Mouse (Mus musculus) retina, adult 2 months (tissue): ENCODE results near the gene Clec16a.

Source experiments
- DNase-seq: peaks from one replicate; pipeline ENCODE4 v3.0.0-alpha.2; 2012; ENCODE audit warnings: low read depth, low spot score

Gene Clec16a

DNA sequence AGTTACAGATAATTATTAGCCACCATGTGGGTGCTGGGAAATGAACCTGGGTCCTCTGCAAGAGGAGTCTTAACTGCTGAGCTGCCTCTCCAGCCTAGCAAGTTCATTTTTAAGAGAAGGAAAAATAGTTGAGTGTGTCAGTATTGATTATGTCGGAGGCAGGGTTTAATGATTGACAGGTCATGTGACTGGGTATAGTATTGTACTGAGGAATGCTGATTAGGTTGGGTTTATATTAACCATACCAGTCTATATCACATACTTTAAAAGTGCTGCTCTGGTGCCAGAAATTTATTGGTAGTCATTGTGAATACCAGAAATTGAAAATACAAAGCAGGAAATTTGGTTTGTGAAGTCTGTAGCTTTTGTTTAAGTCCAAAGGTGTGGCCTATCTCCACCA, 130.5 kb downstream of the Clec16a start:
- no peak for DNase-seq

DNA sequence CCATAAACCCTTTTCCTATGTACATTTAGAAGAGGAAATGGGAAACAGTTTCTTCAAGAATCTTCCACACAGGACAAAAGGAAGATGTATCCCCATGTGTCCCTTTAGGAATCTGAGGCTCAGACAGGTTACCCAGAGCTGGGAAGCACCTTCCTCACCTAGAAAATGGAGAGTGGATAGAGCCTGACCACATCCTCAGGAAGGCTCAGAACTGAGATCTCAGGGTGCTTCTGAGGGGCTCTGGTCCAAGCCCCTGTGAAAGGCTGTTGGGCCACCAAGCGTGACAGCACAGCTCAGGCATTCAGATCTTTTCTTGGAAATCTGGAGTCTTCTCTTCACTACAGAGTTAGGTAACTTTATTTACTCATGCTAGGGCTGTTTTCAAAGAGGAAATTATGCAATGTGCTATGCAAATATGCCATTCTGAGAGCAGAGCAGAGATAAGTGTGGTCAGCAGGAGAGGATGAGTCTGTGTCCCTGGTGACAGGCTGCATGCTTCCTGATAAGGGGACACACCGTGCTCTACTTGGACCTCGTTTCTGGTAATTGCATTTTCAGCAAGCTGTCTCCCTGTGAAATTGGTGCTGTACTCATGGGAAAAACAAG, 131.4 kb downstream of the Clec16a start:
- DNase-seq: no peak

DNA sequence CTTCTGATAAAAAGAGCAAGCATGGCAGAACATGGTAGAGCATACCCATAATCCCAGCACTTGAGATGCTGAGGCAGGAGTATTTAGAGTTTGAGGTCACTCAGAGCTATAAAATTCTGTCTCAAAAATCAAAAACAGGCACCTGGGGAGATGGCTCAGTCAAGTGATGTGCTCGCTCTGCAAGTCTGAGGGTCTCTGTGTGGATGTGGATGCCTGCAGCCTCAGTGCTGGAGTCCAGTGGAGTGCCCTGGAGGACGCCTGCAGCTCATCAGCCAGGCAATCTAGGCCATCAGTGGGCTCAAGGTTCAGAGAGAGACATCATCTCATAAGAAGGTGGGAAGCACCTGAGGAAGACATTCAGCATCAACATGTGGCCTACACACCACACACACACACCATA, 137.4 kb downstream of the Clec16a start:
- DNase-seq: no peak

- DNase-seq: no peak
Observed at GRCm38 (mm10) chr16:10683193-10684000, 138.3 kb downstream of the Clec16a start.

DNA sequence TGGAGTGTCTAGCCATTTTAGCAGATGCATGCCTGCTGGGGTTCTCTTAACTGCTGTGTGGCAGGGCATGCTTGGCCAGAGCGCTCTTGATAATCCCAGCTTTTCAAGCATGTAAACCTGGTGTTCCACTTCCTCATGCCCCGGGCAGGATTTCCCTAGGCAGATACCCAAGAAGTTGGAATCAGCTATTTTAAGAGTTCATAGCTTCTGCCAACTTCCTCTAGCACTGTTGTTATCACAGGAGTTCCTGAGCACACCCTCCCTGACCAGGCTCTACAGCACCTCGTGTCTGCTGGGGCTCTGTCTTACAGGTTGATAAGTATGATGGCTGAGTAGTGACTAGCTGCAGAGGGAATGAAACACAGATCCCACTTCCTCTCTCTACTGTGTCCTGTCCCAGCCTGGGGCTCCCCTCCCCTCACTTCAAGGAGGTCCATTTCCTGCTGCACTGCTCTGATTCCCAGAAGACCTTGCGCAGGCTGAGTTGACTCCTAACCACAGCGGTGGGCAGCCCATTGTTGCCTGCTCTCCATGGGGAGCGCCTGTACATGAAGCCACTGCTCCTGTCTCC, 144.7 kb downstream of the Clec16a start:
- DNase-seq: no peak

GRCm38 (mm10) chr16:10690442-10690841, 145.3 kb downstream of the Clec16a start:
- DNase-seq: no peak

DNA sequence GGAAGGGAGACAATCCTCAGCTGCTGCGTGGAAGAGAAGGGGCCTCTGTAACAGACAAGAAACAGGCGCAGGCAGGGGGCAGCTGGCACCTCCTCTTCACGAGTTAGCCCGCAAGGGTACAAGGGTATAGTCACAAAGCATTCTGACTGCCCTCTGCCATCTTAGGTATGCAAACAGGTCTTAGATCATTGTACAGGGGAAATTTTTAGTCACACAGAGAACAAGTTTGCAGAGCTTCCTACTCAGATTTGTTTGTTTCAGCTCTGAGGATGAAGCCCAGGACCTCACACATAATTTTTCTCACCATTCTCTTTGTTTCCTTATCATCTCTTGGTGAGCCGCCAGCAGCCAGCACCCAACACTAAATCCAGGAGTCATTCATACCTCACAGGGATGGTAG, 146.6 kb downstream of the Clec16a start:
- DNase-seq: no peak

- no peak for DNase-seq
Observed at GRCm38 (mm10) chr16:10692848-10693247, 147.7 kb downstream of the Clec16a start.

- DNase-seq: no peak
Observed at GRCm38 (mm10) chr16:10693424-10693823, 148.3 kb downstream of the Clec16a start.

DNA sequence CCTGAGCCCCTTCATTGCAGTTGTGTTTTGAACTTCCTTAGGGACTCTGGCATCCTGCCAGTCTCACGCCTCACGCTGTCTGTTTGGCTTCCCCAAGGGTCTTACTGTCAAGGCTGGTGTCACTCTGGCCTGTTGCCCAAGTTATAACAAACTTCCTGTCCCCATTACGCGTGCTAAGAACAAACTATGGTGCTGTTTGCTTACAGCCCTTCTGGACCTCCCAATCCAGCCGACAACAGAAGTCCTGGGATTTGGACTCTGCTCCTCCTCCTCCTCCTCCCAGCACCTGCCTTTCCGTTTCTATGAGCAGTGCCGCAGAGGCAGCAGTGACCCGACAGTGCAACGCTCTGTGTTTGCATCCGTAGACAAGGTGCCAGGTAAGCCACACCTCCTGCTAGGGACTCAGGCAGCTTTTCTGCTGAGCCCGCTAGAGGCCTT, 149.3 kb downstream of the Clec16a start:
- no peak for DNase-seq

- no peak for DNase-seq
Observed at GRCm38 (mm10) chr16:10697861-10698659, 152.9 kb downstream of the Clec16a start.

GRCm38 (mm10) chr16:10699316-10699715, 154.2 kb downstream of the Clec16a start:
- DNase-seq: no peak

- DNase-seq: no peak
Observed at GRCm38 (mm10) chr16:10700160-10700559, 155.0 kb downstream of the Clec16a start.

GRCm38 (mm10) chr16:10702399-10702798, 157.3 kb downstream of the Clec16a start:
- DNase-seq: no peak

- no peak for DNase-seq
Observed at GRCm38 (mm10) chr16:10703932-10704331, 158.8 kb downstream of the Clec16a start.

DNA sequence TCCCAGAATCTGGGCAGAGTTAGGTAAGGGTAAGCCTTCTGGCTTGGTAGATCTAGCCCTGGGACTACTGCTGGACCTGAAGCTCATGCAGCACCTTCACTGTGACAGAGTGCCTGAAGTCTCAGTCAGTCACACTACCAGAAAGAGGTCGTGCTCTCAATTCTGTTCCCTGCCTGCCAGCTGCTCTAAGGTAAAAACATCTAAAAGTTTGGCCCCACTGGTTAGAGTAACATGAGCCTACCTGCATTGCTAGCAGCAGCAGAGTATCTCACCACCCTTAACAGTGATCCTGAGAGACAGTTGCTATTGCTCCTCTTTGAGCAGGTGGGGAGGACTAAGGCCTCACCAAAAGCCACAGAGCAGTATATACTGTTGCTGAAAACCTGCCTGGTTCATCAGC, 160.3 kb downstream of the Clec16a start:
- DNase-seq: no peak

- DNase-seq: no peak
Observed at GRCm38 (mm10) chr16:10711524-10711923, 166.4 kb downstream of the Clec16a start.

DNA sequence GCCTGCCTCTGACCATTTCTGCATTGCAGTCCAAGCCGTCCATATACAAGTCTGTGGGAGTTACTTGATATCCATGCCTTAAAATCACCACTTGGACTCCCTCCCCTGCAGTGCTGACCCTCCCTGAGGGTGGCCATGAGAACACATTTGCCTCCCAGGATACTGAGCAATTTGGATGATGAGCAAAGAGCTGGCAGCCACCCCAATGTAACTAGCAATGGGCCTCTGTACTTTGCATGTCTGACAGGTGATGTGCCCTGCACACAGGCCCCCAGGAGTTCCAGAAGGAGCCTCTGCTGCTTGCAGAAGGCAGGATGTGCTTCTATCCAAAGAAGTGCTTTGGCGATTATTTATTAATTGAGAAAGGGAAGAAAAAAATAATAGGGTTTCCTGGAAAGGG, 167.9 kb downstream of the Clec16a start:
- DNase-seq: no peak

DNA sequence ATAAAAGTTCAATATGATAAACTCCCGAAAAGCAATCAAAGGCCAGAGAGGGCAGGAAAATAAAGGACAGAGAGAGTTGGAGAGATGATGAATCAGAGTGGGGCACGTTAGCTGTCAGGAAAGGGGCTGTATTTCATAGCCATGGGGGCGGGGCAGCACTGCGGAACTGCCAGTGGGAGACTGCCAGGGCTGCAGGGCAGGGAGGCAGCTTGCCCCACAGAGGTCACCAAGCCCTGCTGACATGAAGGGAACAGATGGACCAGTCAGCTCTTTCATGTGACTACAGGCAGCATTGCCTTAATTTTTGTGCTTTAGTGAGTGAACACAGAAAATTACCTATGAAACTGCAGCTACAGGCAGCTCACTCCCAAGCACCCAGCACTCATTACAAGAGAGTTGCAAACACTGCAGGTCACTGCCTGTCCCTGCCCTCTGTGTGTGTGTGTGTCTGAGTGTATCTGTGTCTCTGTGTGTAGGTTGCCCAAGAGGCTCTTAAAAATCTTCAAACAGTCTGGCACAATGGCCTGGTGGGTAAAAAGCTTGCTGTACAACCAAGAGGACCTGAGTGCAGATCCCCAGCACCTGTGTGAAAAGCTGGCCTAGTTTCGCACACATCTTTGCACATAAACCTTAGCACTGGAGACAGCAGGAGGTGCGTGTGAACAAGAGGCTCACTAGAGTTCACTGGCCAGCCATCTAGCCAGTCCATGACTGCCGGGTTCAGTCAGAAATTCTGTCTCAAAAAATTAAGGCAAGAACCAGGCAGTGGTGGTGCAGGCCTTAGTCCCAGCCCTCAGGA, 168.5 kb downstream of the Clec16a start:
- DNase-seq: no peak

GRCm38 (mm10) chr16:10715211-10715610, 170.1 kb downstream of the Clec16a start:
- DNase-seq: no peak

DNA sequence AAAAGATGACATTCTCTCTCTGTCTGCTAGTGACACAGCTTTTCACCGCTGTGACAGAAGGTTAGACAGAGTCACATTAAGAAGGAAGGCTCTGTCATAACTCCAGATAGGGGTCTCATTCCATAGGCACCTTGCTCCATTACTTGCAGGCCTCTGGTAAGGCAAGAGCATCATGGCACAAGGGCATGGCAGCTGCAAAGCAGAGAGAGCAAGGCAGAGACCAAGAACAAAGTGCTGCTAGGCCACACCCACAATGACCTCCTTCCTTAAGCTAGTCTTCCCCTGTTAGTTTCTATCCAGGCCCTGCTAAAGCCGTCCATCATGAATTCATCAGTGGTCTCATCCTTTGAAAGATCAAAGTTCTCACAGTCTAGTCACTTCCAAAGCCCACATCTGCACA, 170.5 kb downstream of the Clec16a start:
- no peak for DNase-seq
